Mouse (Mus musculus) lung, embryonic 15.5 days (tissue): ENCODE data around the gene Ripply3. TPM values are rescaled to one million over a fixed set of nuclear protein-coding genes. Genes with fewer than 3 reads are reported as not detected.
A peak's percentile ranks its signal among the peaks of the same experiment; 100 is the strongest.

Experiments
- ATAC-seq: fragments of 200-750 bp; cut with Nextera tagmentation; 2 replicates; pipeline ENCODE4 v1.8.0; 2017; ENCODE audit warnings: moderate number of reproducible peaks, borderline replicate concordance; ENCODE audit not compliant: low FRiP score, low TSS enrichment; ENCODE audit errors: extremely low read depth
- H3K27ac ChIP-seq: fragments of 300-500 bp; sonication (generic); 2 replicates; pipeline ENCODE4 v1.5.1; 2015; ENCODE audit warnings: moderate library complexity, mild to moderate bottlenecking, inconsistent platforms
- H3K27me3 ChIP-seq: fragments of 300-500 bp; sonication (generic); 2 replicates; pipeline ENCODE4 v1.6.1; 2015; ENCODE audit warnings: inconsistent platforms
- H3K36me3 ChIP-seq: fragments of 300-500 bp; sonication (generic); 2 replicates; pipeline ENCODE4 v1.6.1; 2015; ENCODE audit warnings: inconsistent platforms
- H3K4me1 ChIP-seq: fragments of 300-500 bp; sonication (generic); 2 replicates; pipeline ENCODE4 v1.6.1; 2015; ENCODE audit warnings: inconsistent platforms
- H3K4me2 ChIP-seq: fragments of 300-500 bp; sonication (generic); 2 replicates; pipeline ENCODE4 v1.6.1; 2015; ENCODE audit warnings: inconsistent platforms, mild to moderate bottlenecking, moderate library complexity
- H3K4me3 ChIP-seq: fragments of 300-500 bp; sonication (generic); 2 replicates; pipeline ENCODE4 v1.5.1; 2015; ENCODE audit warnings: mild to moderate bottlenecking, inconsistent platforms
- H3K9ac ChIP-seq: fragments of 300-500 bp; sonication (generic); 2 replicates; pipeline ENCODE4 v1.6.1; 2015; ENCODE audit warnings: inconsistent platforms
- H3K9me3 ChIP-seq: fragments of 300-500 bp; sonication (generic); 2 replicates; pipeline ENCODE4 v1.6.1; 2016; ENCODE audit warnings: inconsistent platforms
- WGBS: fragments of 180-500 bp; shearing (Covaris S2); methylation state at CpG from one replicate; pipeline ENCODE4 v1.1.7; 2015; 5-methylcytosine and 5-hydroxymethylcytosine counted together
- polyA plus RNA-seq: library from polyadenylated mRNA; unstranded; fragments of >200 nt; fragmentation: Nextera tagmentation; extraction: Ambion mirVana; gene quantifications from 2 replicates; pipeline ENCODE4 v1.2.1, GENCODE M21; 2015

Gene Ripply3
- polyA plus RNA-seq, 1 experiment from 2014 or later: 26.5 TPM

- WGBS: 83% methylated on average over 3 of the region's 3 CpGs
- Histone ChIP-seq H3K9ac (no peak overlapping the region), H3K4me3 (no peak overlapping the region), H3K27ac (no peak overlapping the region), H3K9me3 (no peaks in the 10 kb centered on the region), H3K4me2 (no peak overlapping the region), H3K36me3 (0 out of 2 replicates have a peak, but pooled peaks cover 9% of the 10 kb centered on the region), H3K4me1 (peaks cover 18% of the 10 kb centered on the region), H3K27me3 (no peaks in the 10 kb centered on the region)
- no peak for ATAC-seq
Measured at GRCm38 (mm10) chr16:94365435-94365834, 37.2 kb downstream of the Ripply3 start.

GRCm38 (mm10) chr16:94369596-94370172 is 41.5 kb downstream of the Ripply3 start:
- ATAC-seq: peak; percentile 0; the same call in 1 of the 2 replicates
- H3K9ac ChIP-seq: peak overlapping the region; percentile 91
- peak overlapping the region; percentile 68 for H3K4me2 ChIP-seq
- H3K27ac ChIP-seq: peak overlapping the region; percentile 99
- no peaks in the 10 kb centered on the region for H3K9me3 ChIP-seq
- 2% methylated on average over 6 of the region's 6 CpGs for whole genome bisulfite sequencing
- H3K4me1 ChIP-seq: peaks cover 24% of the 10 kb centered on the region
- no peaks in the 10 kb centered on the region for H3K27me3 ChIP-seq
- 0 out of 2 replicates have a peak, but pooled peaks cover 7% of the 10 kb centered on the region for H3K36me3 ChIP-seq
- peak overlapping the region; percentile 78 for H3K4me3 ChIP-seq

- Histone ChIP-seq H3K36me3 (0 out of 2 replicates have a peak, but pooled peaks cover 5% of the 10 kb centered on the region), H3K4me1 (peaks cover 24% of the 10 kb centered on the region), H3K27ac (peak within 1 kb of the TSS; percentile 99), H3K4me2 (peak within 1 kb of the TSS; percentile 68), H3K4me3 (peak within 1 kb of the TSS; percentile 78), H3K9me3 (no peaks in the 10 kb centered on the region), H3K9ac (peak within 1 kb of the TSS; percentile 91), H3K27me3 (no peaks in the 10 kb centered on the region)
- ATAC-seq: peak; percentile 91
- WGBS: under 1% methylated on average over 79 of the region's 79 CpGs
Measured at GRCm38 (mm10) chr16:94370173-94370914, 42.1 kb downstream of the Ripply3 start, which contains the start of gene Ttc3. Ttc3 (plus strand) TSS chr16:94370618.

GRCm38 (mm10) chr16:94370915-94371300 is 42.7 kb downstream of the Ripply3 start:
- 0 out of 2 replicates have a peak, but pooled peaks cover 5% of the 10 kb centered on the region for H3K36me3 ChIP-seq
- peaks cover 24% of the 10 kb centered on the region for H3K4me1 ChIP-seq
- peak overlapping the region; percentile 78 for H3K4me3 ChIP-seq
- H3K9me3 ChIP-seq: no peaks in the 10 kb centered on the region
- peak overlapping the region; percentile 68 for H3K4me2 ChIP-seq
- peak overlapping the region; percentile 91 for H3K9ac ChIP-seq
- ATAC-seq: peak; percentile 81
- no peaks in the 10 kb centered on the region for H3K27me3 ChIP-seq
- H3K27ac ChIP-seq: peak overlapping the region; percentile 99
- WGBS: under 1% methylated on average over 41 of the region's 43 CpGs

GRCm38 (mm10) chr16:94371301-94371931 is 43.2 kb downstream of the Ripply3 start, which contains the start of gene Pigp:
Pigp (minus strand) TSS chr16:94371842.
- peak within 1 kb of the TSS; percentile 91 for H3K9ac ChIP-seq
- under 1% methylated on average over 29 of the region's 43 CpGs for WGBS
- peaks cover 24% of the 10 kb centered on the region for H3K4me1 ChIP-seq
- 0 out of 2 replicates have a peak, but pooled peaks cover 5% of the 10 kb centered on the region for H3K36me3 ChIP-seq
- peak; percentile 72 for ATAC-seq
- H3K4me2 ChIP-seq: peak within 1 kb of the TSS; percentile 68
- H3K27me3 ChIP-seq: no peaks in the 10 kb centered on the region
- H3K9me3 ChIP-seq: no peaks in the 10 kb centered on the region
- peak within 1 kb of the TSS; percentile 99 for H3K27ac ChIP-seq
- peak within 1 kb of the TSS; percentile 78 for H3K4me3 ChIP-seq

- no peak for ATAC-seq
- WGBS: 50% methylated on average over 1 of the region's 1 CpGs
- Histone ChIP-seq H3K4me2 (no peak overlapping the region), H3K4me1 (no peaks in the 10 kb centered on the region), H3K4me3 (no peak overlapping the region), H3K9me3 (no peaks in the 10 kb centered on the region), H3K36me3 (no peaks in the 10 kb centered on the region), H3K9ac (no peak overlapping the region), H3K27me3 (no peaks in the 10 kb centered on the region), H3K27ac (no peak overlapping the region)
Measured at GRCm38 (mm10) chr16:94379386-94379785, 51.2 kb downstream of the Ripply3 start.

GRCm38 (mm10) chr16:94383277-94383676 is 55.1 kb downstream of the Ripply3 start:
- no peak for ATAC-seq
- H3K4me2 ChIP-seq: no peak overlapping the region
- H3K4me3 ChIP-seq: no peak overlapping the region
- peaks cover 12% of the 10 kb centered on the region for H3K36me3 ChIP-seq
- no peaks in the 10 kb centered on the region for H3K27me3 ChIP-seq
- 93% methylated on average over 3 of the region's 3 CpGs for WGBS
- H3K4me1 ChIP-seq: no peaks in the 10 kb centered on the region
- H3K9me3 ChIP-seq: no peaks in the 10 kb centered on the region
- H3K9ac ChIP-seq: no peak overlapping the region
- no peak overlapping the region for H3K27ac ChIP-seq

Other genes with a start within 250 kb of the Ripply3 start
- 0.12 and 0.15 TPM in 2 replicates for gene Sim2, start 243.5 kb upstream of the Ripply3 start, polyA plus RNA-seq
- gene Hlcs, start 14.8 kb upstream of the Ripply3 start, polyA plus RNA-seq: 6.9 and 9.1 TPM in 2 replicates
- gene Ttc3, start 42.2 kb downstream of the Ripply3 start, polyA plus RNA-seq: 171 and 177 TPM in 2 replicates
- 95.9 and 98.0 TPM in 2 replicates for gene Pigp, start 43.4 kb downstream of the Ripply3 start, polyA plus RNA-seq
- gene Vps26c, start 198.4 kb downstream of the Ripply3 start, polyA plus RNA-seq: 59.6 and 65.2 TPM in 2 replicates
- gene Dyrk1a, start 241.6 kb downstream of the Ripply3 start, polyA plus RNA-seq: 7.8 and 8.0 TPM in 2 replicates